Mouse (Mus musculus) kidney, postnatal 0 days (tissue): ENCODE measurements around the gene Ppme1. TPM values are rescaled to one million over a fixed set of nuclear protein-coding genes. Genes with fewer than 3 reads are reported as not detected.

Experiments used
- ATAC-seq: fragments of 200-750 bp; cut with Nextera tagmentation; replicated peaks from 2 replicates; pipeline ENCODE4 v1.8.0; 2017; ENCODE audit warnings: low read depth, moderate number of reproducible peaks, moderate TSS enrichment, moderate library complexity; ENCODE audit not compliant: low FRiP score
- DNase-seq: peaks from one replicate; pipeline ENCODE4 v3.0.0-alpha.2; 2016; ENCODE audit warnings: low spot score
- H3K27ac ChIP-seq: fragments of 300-500 bp; sonication (generic); 2 replicates; pipeline ENCODE4 v1.5.1; 2014; ENCODE audit warnings: mild to moderate bottlenecking
- H3K27me3 ChIP-seq: fragments of 300-500 bp; sonication (generic); 2 replicates; pipeline ENCODE4 v1.6.1; 2014; ENCODE audit warnings: low read length, mixed read lengths; ENCODE audit not compliant: insufficient read depth
- H3K36me3 ChIP-seq: fragments of 300-500 bp; sonication (generic); 2 replicates; pipeline ENCODE4 v1.6.1; 2014; ENCODE audit warnings: low read length, mixed read lengths; ENCODE audit not compliant: insufficient read depth
- H3K4me1 ChIP-seq: fragments of 300-500 bp; sonication (generic); replicated peaks from 2 replicates; pipeline ENCODE4 v1.6.1; 2014; ENCODE audit warnings: antibody characterized with exemption, low read length, mixed read lengths; ENCODE audit not compliant: insufficient read depth
- H3K4me2 ChIP-seq: fragments of 300-500 bp; sonication (generic); 2 replicates; pipeline ENCODE4 v1.6.1; 2014; ENCODE audit warnings: mild to moderate bottlenecking, low read length, moderate library complexity, mixed read lengths
- H3K4me3 ChIP-seq: fragments of 300-500 bp; sonication (generic); replicated peaks from 2 replicates; pipeline ENCODE4 v1.5.1; 2014; ENCODE audit warnings: low read depth, low read length
- H3K9ac ChIP-seq: fragments of 300-500 bp; sonication (generic); 2 replicates; pipeline ENCODE4 v1.6.1; 2014; ENCODE audit warnings: low read depth, low read length
- H3K9me3 ChIP-seq: fragments of 300-500 bp; sonication (generic); replicated peaks from 2 replicates; pipeline ENCODE4 v1.6.1; 2016; ENCODE audit warnings: low read length, inconsistent platforms, mixed read lengths
- CTCF ChIP-seq: IDR thresholded peaks from 2 replicates; pipeline ENCODE4 v1.5.1; 2016; ENCODE audit warnings: antibody characterized with exemption, low read depth, mild to moderate bottlenecking, moderate library complexity
- WGBS: fragments of 180-500 bp; shearing (Covaris S2); extraction: QIAGEN DNeasy Blood & Tissue Kit; methylation state at CpG from one replicate; pipeline ENCODE4 v1.1.7; 2014; 5-methylcytosine and 5-hydroxymethylcytosine counted together
- polyA plus RNA-seq: library from polyadenylated mRNA; unstranded; fragments of >200 nt; fragmentation: Nextera tagmentation; extraction: Ambion mirVana; gene quantifications from 2 replicates; pipeline ENCODE4 v1.2.1, GENCODE M21; 2015

Gene Ppme1
- 45.9 and 47.6 TPM in 2 replicates for polyA plus RNA-seq

- H3K27ac ChIP-seq: peak within 1 kb of the TSS; percentile 85
- H3K4me2 ChIP-seq: peak within 1 kb of the TSS; percentile 63
- ATAC-seq: peak; percentile 98
Observed at GRCm38 (mm10) chr7:100371495-100372451, at the start of gene Ppme1, which contains the start of gene C2cd3. Gene Ppme1 (minus strand): TSS chr7:100372307. Gene C2cd3 (plus strand): TSS chr7:100372233.

GRCm38 (mm10) chr7:100408684-100409083 lies 36.6 kb upstream of the Ppme1 start:
- H3K4me2 ChIP-seq: no peak overlapping the region
- H3K9ac ChIP-seq: no peak overlapping the region
- H3K36me3 ChIP-seq: peaks cover 51% of the 10 kb centered on the region
- no peaks in the 10 kb centered on the region for H3K4me1 ChIP-seq
- no peak overlapping the region for H3K27ac ChIP-seq
- no peak overlapping the region for H3K4me3 ChIP-seq
- WGBS: 86% methylated on average over 4 of the region's 4 CpGs
- DNase-seq: no peak
- H3K9me3 ChIP-seq: no peaks in the 10 kb centered on the region
- H3K27me3 ChIP-seq: no peaks in the 10 kb centered on the region
- no peak for ATAC-seq
- no peak for TF ChIP-seq CTCF

More at GRCm38 (mm10) chr7:100371495-100372451, at the start of gene Ppme1, which contains the start of gene C2cd3:
- under 1% methylated on average over 54 of the region's 54 CpGs for WGBS
- peak; percentile 100 for DNase-seq
- Histone ChIP-seq H3K36me3 (no peaks in the 10 kb centered on the region), H3K27me3 (no peaks in the 10 kb centered on the region), H3K9ac (peak within 1 kb of the TSS; percentile 67), H3K4me1 (0 out of 2 replicates have a peak, but pooled peaks cover 5% of the 10 kb centered on the region), H3K9me3 (no peaks in the 10 kb centered on the region), H3K4me3 (peak within 1 kb of the TSS; percentile 68)
- peak; percentile 83 for TF ChIP-seq CTCF

- Histone ChIP-seq H3K4me2 (no peak overlapping the region), H3K9ac (no peak overlapping the region), H3K9me3 (no peaks in the 10 kb centered on the region), H3K4me1 (no peaks in the 10 kb centered on the region), H3K36me3 (peaks cover 46% of the 10 kb centered on the region), H3K27ac (no peak overlapping the region), H3K4me3 (no peak overlapping the region), H3K27me3 (no peaks in the 10 kb centered on the region)
- peak; percentile 66 for DNase-seq
- ATAC-seq: peak; percentile 46; the same call in 1 of the 2 replicates
- TF ChIP-seq CTCF: no peak
- WGBS: 58% methylated on average over 5 of the region's 5 CpGs
Observed at GRCm38 (mm10) chr7:100407677-100408076, 35.6 kb upstream of the Ppme1 start.

- TF ChIP-seq CTCF: no peak
- Histone ChIP-seq H3K9ac (no peak overlapping the region), H3K4me2 (no peak overlapping the region), H3K9me3 (no peaks in the 10 kb centered on the region), H3K36me3 (peaks cover 37% of the 10 kb centered on the region), H3K27ac (no peak overlapping the region), H3K4me3 (no peak overlapping the region), H3K4me1 (no peaks in the 10 kb centered on the region), H3K27me3 (no peaks in the 10 kb centered on the region)
- 73% methylated on average over 4 of the region's 4 CpGs for WGBS
- DNase-seq (no peak), ATAC-seq (no peak)
Observed at GRCm38 (mm10) chr7:100402715-100403114, 30.6 kb upstream of the Ppme1 start.

GRCm38 (mm10) chr7:100400899-100401539 lies 28.9 kb upstream of the Ppme1 start:
- peaks cover 37% of the 10 kb centered on the region for H3K36me3 ChIP-seq
- WGBS: 26% methylated on average over 4 of the region's 4 CpGs
- no peak for ATAC-seq

GRCm38 (mm10) chr7:100399231-100399913 lies 27.3 kb upstream of the Ppme1 start:
- ATAC-seq (no peak), DNase-seq (no peak)
- Histone ChIP-seq H3K4me2 (no peak overlapping the region), H3K9ac (no peak overlapping the region), H3K4me1 (no peaks in the 10 kb centered on the region), H3K36me3 (peaks cover 46% of the 10 kb centered on the region), H3K4me3 (no peak overlapping the region), H3K27ac (no peak overlapping the region), H3K9me3 (no peaks in the 10 kb centered on the region), H3K27me3 (no peaks in the 10 kb centered on the region)
- no peak for TF ChIP-seq CTCF
- WGBS: 69% methylated on average over 8 of the region's 8 CpGs

More at GRCm38 (mm10) chr7:100400899-100401539, 28.9 kb upstream of the Ppme1 start:
- no peak for DNase-seq
- no peaks in the 10 kb centered on the region for H3K4me1 ChIP-seq
- no peak for TF ChIP-seq CTCF
- no peak overlapping the region for H3K27ac ChIP-seq
- H3K27me3 ChIP-seq: no peaks in the 10 kb centered on the region
- H3K4me2 ChIP-seq: no peak overlapping the region
- H3K9ac ChIP-seq: no peak overlapping the region
- H3K4me3 ChIP-seq: no peak overlapping the region
- no peaks in the 10 kb centered on the region for H3K9me3 ChIP-seq
